Mouse (Mus musculus): Measurements from ENCODE around the gene Ppp5c. TPM values are rescaled to one million over a fixed set of nuclear protein-coding genes. Genes with fewer than 3 reads are reported as not detected.
A peak's percentile ranks its signal among the peaks of the same experiment; 100 is the strongest.

Ppp5c gene
- polyA plus RNA-seq, 1 experiment = 80.7 TPM

DNA sequence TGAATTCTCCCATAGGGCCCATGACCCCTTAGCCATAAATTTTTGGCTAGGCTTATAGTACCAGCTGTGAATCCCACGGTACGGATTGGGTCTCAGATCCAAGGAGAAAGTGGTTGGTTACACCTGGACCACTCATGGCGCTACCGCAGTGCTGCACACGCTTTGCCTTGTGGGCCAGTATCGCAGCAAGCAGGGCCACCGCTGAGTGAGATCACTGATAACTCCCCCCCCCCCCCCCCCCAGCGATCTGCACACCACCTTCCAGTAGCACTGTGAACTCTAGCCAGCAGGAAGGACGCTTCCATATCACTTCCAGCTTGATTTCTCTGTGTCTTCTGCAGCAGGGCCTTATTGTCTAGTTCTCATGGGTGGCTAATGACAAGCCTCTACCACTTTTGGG is 37.9 kb upstream of the Ppp5c start:
- Histone ChIP-seq H3K4me1 (ENCODE audit: control insufficient read depth, insufficient read depth, low read length) (peaks cover 20% of the 10 kb centered on the region), H3K27ac (ENCODE audit: control insufficient read depth, insufficient read depth, low read depth, low read length) (no peak overlapping the region), H3K36me3 (ENCODE audit: control insufficient read depth, insufficient read depth, low read length) (no peaks in the 10 kb centered on the region), H3K4me3 (ENCODE audit: control insufficient read depth, low read depth, low read length) (no peak overlapping the region), H3K27me3 (ENCODE audit: control insufficient read depth, insufficient read depth, low read length) (no peaks in the 10 kb centered on the region)
- TF ChIP-seq POLR2A (IDR thresholded peaks at IDR 0.05; ENCODE audit: control insufficient read depth, low read depth, low read length) (no peak), CTCF (IDR thresholded peaks at IDR 0.05; ENCODE audit: control insufficient read depth, insufficient read depth, insufficient replicate concordance, low read depth, low read length) (no peak)

DNA sequence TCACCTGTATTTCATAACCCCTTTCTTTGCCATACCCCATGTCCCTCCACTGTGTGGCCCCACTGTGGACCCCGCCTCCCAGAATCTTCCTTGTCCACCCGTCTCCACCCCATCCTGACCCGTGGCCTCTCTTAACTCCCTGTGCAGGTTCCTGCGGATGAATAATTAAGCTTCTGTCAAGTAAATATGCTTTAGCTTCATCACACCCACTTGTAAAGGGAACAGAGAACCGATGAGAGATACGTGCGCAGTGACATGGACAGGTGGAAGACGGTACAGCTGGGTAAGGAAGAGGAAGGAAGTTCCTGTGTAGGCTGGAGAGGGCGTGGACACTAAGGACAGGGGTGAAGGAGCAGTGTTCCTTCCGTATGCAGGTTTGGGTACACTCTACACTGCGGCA is 35.1 kb upstream of the Ppp5c start:
- no peak overlapping the region for H3K27ac ChIP-seq (ENCODE audit: control insufficient read depth, insufficient read depth, low read depth, low read length)
- H3K36me3 ChIP-seq (ENCODE audit: control insufficient read depth, insufficient read depth, low read length) = no peaks in the 10 kb centered on the region
- no peaks in the 10 kb centered on the region for H3K27me3 ChIP-seq (ENCODE audit: control insufficient read depth, insufficient read depth, low read length)
- H3K4me3 ChIP-seq (ENCODE audit: control insufficient read depth, low read depth, low read length) = no peak overlapping the region
- no peak for TF ChIP-seq CTCF (IDR thresholded peaks at IDR 0.05; ENCODE audit: control insufficient read depth, insufficient read depth, insufficient replicate concordance, low read depth, low read length)
- no peak for TF ChIP-seq POLR2A (IDR thresholded peaks at IDR 0.05; ENCODE audit: control insufficient read depth, low read depth, low read length)
- peaks cover 36% of the 10 kb centered on the region for H3K4me1 ChIP-seq (ENCODE audit: control insufficient read depth, insufficient read depth, low read length)

DNA sequence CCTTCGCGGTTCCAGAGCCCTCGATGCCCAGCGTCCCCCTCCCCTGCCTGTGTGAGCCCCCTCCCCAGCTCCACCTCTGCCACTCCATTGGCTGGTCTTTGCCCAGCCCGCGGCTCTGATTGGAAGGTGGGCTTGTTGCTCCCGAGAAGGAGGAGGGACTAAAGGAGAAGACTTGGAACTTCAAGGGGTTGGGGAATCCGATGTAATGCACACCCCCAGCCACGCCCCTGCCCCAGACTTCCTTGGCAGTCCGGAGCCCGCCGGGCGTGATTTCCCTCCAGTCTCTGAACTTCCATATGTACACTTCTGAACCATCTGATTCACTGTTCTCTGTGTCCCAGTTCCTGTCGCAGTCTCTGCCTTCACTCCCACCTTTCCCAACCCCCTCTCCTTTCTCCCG is 34.7 kb upstream of the Ppp5c start, which contains the start of gene Hif3a:
Hif3a (minus strand) TSS at position 39 of the 400 bp plus-strand sequence.
- Histone ChIP-seq H3K36me3 (ENCODE audit: control insufficient read depth, insufficient read depth, low read length) (no peaks in the 10 kb centered on the region), H3K27me3 (ENCODE audit: control insufficient read depth, insufficient read depth, low read length) (no peaks in the 10 kb centered on the region), H3K4me3 (ENCODE audit: control insufficient read depth, low read depth, low read length) (peak within 1 kb of the TSS; percentile 14), H3K27ac (ENCODE audit: control insufficient read depth, insufficient read depth, low read depth, low read length) (no peak within 1 kb of the TSS), H3K4me1 (ENCODE audit: control insufficient read depth, insufficient read depth, low read length) (peaks cover 37% of the 10 kb centered on the region)
- TF ChIP-seq CTCF (IDR thresholded peaks at IDR 0.05; ENCODE audit: control insufficient read depth, insufficient read depth, insufficient replicate concordance, low read depth, low read length) (no peak), POLR2A (IDR thresholded peaks at IDR 0.05; ENCODE audit: control insufficient read depth, low read depth, low read length) (no peak)

DNA sequence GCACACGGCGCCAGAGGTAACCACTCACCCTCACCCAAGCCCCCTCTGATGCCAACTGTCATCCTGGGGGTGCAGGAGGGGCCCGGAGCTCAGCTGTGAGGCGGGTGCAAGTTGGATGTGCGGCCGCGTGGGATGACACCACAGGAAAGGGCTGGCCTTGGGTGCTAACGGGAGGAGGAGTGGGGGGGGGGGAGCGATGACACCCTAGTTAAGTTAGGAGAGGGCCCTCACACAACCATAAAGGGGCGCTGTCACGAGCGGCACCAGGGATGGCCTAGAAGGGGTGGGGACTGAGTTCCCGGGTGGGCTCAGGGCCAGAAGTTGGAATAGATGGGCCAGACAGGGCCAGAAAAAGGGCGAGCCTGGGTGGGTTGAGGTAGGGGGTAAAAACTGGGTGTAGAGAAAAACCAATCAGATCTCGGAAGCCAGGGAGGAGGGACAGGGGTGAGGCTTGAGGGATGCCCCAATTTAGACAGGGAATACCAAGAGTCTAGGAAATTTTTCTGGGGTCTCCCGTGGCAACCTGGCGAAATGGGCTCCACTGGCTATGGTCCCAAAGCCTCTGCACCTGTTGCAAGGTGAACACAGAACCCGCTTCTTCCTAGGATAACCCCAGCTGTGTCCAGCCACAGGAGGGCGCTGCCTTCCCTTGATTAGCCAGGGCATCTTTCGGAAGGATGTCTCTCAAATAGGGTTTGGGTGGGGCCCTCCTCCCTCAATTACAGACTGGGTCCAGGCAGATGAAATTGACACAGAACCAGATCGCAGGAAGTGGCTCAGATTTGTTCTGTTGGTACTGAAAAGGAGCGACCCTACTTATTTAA is 33.3 kb upstream of the Ppp5c start:
- H3K4me3 ChIP-seq (ENCODE audit: control insufficient read depth, low read depth, low read length) = peak overlapping the region; percentile 9; the same call in 1 of the 2 replicates
- H3K27me3 ChIP-seq (ENCODE audit: control insufficient read depth, insufficient read depth, low read length) = no peaks in the 10 kb centered on the region
- peaks cover 45% of the 10 kb centered on the region for H3K4me1 ChIP-seq (ENCODE audit: control insufficient read depth, insufficient read depth, low read length)
- peak; percentile 24; the same call in 1 of the 2 replicates for TF ChIP-seq CTCF (IDR thresholded peaks at IDR 0.05; ENCODE audit: control insufficient read depth, insufficient read depth, insufficient replicate concordance, low read depth, low read length)
- TF ChIP-seq POLR2A (IDR thresholded peaks at IDR 0.05; ENCODE audit: control insufficient read depth, low read depth, low read length) = no peak
- H3K36me3 ChIP-seq (ENCODE audit: control insufficient read depth, insufficient read depth, low read length) = no peaks in the 10 kb centered on the region
- H3K27ac ChIP-seq (ENCODE audit: control insufficient read depth, insufficient read depth, low read depth, low read length) = peak overlapping the region; percentile 61; the same call in 1 of the 2 replicates

DNA sequence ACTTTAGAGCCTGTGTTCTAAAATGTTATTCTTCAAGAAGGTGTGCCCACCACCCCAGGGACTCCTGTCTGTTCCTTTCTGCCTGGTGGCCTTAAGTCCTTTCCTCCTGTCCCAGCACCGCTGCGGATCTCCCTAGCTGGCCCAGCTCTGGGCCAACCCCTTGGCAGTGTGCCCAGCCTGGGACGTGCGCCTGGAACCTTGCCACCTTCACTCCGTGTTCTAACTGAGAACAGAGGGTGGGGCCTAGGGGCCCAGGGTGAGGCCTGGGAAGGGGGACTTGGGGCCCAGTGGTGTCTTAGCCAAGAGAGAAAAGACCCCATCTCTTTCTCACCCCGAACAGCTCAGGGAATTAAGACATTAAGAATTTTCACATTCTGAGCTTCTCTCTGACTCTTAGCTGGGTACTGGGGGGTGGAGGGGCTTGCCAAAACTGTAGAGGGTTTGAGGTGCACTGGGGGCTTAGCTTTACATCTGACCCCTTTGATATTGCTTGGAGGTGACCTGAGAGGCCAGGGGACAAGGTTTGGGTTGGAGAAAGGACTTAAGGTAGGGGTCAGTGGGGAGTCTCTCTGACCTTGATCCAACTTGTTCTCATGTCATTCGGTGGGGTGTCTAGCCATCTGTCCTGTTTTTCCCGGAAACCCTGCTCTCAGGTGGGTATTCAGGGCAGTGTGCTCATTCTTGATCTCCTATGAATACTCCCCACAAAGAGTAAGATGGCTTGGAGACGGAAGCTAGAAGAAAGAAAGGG is 32.5 kb upstream of the Ppp5c start:
- peak overlapping the region; percentile 61 for H3K27ac ChIP-seq (ENCODE audit: control insufficient read depth, insufficient read depth, low read depth, low read length)
- H3K4me3 ChIP-seq (ENCODE audit: control insufficient read depth, low read depth, low read length) = peak overlapping the region; percentile 9; the same call in 1 of the 2 replicates
- peaks cover 46% of the 10 kb centered on the region for H3K4me1 ChIP-seq (ENCODE audit: control insufficient read depth, insufficient read depth, low read length)
- H3K36me3 ChIP-seq (ENCODE audit: control insufficient read depth, insufficient read depth, low read length) = no peaks in the 10 kb centered on the region
- TF ChIP-seq POLR2A (IDR thresholded peaks at IDR 0.05; ENCODE audit: control insufficient read depth, low read depth, low read length) (no peak), CTCF (IDR thresholded peaks at IDR 0.05; ENCODE audit: control insufficient read depth, insufficient read depth, insufficient replicate concordance, low read depth, low read length) (no peak)
- H3K27me3 ChIP-seq (ENCODE audit: control insufficient read depth, insufficient read depth, low read length) = no peaks in the 10 kb centered on the region

DNA sequence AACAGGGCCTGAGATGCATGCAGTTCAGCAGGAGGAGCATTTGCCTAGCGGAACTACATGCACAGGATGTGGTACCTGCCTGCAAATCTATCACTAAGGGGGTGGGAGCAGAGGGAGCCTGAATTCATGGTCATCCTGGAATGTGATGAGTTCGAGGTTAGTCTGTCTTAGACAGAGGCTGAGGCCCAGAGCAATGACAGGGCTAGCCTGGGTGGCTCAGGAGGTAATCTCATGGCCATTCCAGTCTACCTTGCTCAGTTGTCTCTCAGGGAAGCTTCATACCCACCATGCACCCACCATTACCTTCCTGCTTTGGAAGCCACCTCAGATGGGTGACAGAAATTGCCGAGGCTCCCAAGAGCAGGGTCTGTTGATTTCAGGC is 31.7 kb upstream of the Ppp5c start:
- H3K4me3 ChIP-seq (ENCODE audit: control insufficient read depth, low read depth, low read length) = no peak overlapping the region
- H3K36me3 ChIP-seq (ENCODE audit: control insufficient read depth, insufficient read depth, low read length) = no peaks in the 10 kb centered on the region
- no peaks in the 10 kb centered on the region for H3K27me3 ChIP-seq (ENCODE audit: control insufficient read depth, insufficient read depth, low read length)
- H3K4me1 ChIP-seq (ENCODE audit: control insufficient read depth, insufficient read depth, low read length) = peaks cover 49% of the 10 kb centered on the region
- TF ChIP-seq POLR2A (IDR thresholded peaks at IDR 0.05; ENCODE audit: control insufficient read depth, low read depth, low read length) (no peak), CTCF (IDR thresholded peaks at IDR 0.05; ENCODE audit: control insufficient read depth, insufficient read depth, insufficient replicate concordance, low read depth, low read length) (no peak)
- H3K27ac ChIP-seq (ENCODE audit: control insufficient read depth, insufficient read depth, low read depth, low read length) = peak overlapping the region; percentile 51

DNA sequence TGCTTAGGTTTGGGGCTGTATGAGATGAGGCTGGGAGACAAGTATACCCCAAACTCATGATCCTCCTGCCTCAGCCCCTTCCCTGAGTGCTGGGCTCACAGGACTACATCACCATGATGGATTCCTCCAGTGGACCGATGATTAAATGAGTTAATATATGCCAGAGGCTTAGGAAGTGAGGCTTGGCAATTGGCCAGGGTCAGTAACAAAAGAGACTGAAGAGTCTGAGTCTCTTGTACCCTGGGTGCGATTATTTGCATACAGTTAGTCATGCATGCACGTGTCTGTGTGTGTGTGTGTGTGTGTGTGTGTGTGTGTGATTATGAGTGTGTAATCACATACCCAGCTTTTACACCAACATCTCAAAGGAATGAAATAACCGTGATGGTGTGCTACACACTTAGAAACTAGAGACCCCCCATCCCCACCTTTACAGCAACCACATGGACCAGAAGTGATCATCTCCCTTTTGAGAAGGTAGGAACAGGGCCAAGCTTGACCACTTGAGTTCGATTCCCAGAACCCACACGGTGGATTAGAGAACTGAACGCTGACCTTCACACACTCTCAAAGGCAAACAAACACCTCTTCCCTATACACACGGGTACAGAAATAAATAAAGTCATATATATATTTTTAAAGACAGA is 31.2 kb upstream of the Ppp5c start:
- Histone ChIP-seq H3K27ac (ENCODE audit: control insufficient read depth, insufficient read depth, low read depth, low read length) (peak overlapping the region; percentile 82), H3K27me3 (ENCODE audit: control insufficient read depth, insufficient read depth, low read length) (no peaks in the 10 kb centered on the region), H3K4me3 (ENCODE audit: control insufficient read depth, low read depth, low read length) (no peak overlapping the region), H3K4me1 (ENCODE audit: control insufficient read depth, insufficient read depth, low read length) (peaks cover 49% of the 10 kb centered on the region), H3K36me3 (ENCODE audit: control insufficient read depth, insufficient read depth, low read length) (no peaks in the 10 kb centered on the region)
- TF ChIP-seq POLR2A (IDR thresholded peaks at IDR 0.05; ENCODE audit: control insufficient read depth, low read depth, low read length) = no peak
- TF ChIP-seq CTCF (IDR thresholded peaks at IDR 0.05; ENCODE audit: control insufficient read depth, insufficient read depth, insufficient replicate concordance, low read depth, low read length) = no peak

Data from testis, adult 2 months (tissue).